Mouse (Mus musculus) G1E-ER4 (cell line): ENCODE results near the gene Nsg2. TPM values are rescaled to one million over a fixed set of nuclear protein-coding genes. Genes with fewer than 3 reads are reported as not detected.

Experiments used
- GATA1 ChIP-seq: IDR thresholded peaks from one replicate; pipeline ENCODE4 v1.8.0; 2012; ENCODE audit warnings: low read length, inconsistent platforms
- polyA plus RNA-seq: library from polyadenylated mRNA; stranded (reverse); fragments of >175 nt; gene quantifications from 2 replicates; pipeline ENCODE4 v1.2.3, GENCODE M21; 2012

Nsg2 gene
- polyA plus RNA-seq, 1 experiment: not detected

DNA sequence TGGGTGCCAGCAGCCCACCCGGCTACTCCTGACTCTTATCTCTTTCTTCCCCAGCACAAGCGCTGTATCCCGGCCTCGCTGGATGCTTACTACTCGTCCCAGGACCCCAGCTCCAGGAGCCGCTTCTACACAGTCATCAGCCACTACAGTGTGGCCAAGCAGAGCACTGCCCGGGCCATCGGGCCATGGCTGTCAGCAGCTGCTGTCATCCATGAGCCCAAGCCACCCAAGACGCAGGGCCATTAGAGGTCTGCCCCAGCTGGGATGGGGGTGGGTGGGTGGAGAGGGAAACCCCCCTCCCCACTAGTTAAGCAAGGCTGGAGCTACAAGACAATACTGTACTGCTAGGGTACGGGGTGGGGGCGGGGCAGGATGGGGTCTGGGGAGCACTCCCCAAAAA, 57.1 kb downstream of the Nsg2 start:
- no peak for TF ChIP-seq GATA1

DNA sequence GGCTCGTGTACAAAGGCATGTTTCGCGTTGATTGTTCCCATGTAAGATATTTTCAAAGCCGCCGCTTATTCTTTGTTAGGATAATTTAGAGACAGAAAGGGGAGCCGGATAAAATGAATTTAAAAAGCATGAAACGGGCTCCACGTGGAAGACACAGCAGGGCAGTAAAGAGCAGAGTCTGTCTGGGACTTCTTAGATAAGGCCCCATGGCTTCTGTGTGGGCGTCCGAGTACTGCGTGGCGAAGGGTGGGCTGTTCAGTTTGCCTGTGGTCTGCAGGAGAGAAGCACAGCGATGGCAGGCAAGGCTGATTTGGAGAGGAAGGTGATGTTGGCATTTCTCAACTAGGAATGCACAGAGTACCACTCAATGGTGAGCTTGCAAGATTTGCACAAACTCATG, 57.6 kb downstream of the Nsg2 start:
- TF ChIP-seq GATA1: no peak

DNA sequence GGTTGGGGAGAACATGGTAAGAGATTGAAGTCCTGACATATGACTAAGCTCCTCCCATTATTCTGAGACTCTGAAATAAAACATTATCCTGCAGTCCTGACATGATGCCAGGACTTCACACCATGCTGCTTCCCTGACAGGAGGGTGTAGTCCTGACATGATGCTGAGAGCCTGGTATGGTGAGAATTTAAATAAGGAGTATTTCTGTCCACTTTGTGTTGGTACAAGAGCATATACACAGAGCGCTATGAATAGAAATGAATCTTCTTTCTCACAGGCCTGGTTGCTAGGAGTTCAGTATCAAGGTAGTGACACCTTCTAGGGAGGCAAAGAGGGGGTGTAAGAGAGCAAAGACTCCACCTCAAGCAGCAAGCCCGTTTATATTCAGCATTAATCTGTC, 60.8 kb downstream of the Nsg2 start:
- TF ChIP-seq GATA1: no peak

DNA sequence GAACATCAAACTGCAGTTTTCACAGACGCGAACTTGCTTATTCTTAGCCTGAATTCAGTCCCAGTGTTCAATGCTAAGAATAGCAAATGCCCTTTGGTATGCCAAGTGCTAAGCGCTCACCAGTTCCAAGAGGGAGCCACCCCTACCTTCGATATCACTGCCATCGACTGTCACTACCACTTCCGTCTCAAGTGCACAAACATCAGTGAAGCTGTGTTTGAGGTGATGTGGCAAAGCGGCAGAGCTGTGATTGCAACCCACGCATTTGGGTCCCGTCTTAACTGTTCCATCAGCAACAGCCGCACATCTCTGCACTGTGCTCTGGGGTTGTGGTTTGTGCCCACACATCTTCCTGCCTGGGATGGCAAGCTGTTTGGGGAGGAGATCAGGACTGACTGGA, 61.6 kb downstream of the Nsg2 start:
- TF ChIP-seq GATA1: no peak

DNA sequence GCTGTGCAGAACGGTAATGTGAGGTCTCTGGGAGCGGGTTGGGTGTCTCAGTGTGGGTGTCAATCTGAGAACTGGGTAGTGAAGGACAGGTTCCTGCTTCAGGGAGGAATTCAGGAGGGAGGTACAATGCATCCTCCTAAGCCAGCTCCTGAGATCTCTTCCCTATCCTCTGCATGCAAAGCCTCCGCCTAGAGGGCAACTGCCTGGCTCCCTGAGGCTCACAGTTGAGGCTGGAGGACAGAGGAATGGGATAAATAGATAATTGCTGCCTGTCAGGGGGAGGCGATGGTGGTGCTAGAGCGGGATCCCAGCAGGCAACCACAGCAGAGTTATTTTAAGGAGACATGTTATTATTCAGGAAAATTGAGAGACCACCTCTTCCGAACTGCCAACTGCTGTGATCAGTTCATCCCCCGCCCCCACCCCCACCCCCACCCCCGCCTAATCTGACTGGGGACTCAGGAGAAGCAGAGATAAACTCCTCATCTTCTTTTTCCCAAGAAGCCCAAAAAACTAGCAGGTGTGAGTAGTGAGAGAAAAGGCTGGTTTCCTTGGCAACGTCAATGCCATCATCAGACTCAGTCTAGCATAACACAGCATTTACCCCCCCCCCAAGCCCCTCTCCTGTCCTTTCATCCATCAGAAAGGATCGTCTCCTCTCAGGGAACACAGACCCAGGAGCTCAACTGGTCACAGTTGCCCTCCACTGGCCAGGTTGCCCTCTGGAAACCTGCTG, 63.7 kb downstream of the Nsg2 start:
- TF ChIP-seq GATA1: no peak

DNA sequence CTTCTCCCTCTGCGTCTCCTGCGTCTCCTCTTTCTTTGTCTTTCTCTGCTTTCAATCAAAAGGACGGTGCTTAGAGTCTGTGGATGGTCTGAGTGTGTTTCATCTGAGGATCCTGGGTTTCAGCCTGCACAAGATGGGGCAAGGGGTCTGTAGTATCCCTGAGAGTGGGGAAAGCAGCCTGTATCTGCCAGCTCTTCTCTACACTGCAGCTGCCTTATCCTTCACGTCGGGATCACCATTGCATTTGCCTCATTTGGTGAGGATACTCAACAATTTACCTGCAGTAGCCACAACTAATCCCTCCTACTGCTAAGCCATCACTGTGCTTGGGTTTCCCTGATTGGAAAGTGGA, 64.2 kb downstream of the Nsg2 start:
- no peak for TF ChIP-seq GATA1

DNA sequence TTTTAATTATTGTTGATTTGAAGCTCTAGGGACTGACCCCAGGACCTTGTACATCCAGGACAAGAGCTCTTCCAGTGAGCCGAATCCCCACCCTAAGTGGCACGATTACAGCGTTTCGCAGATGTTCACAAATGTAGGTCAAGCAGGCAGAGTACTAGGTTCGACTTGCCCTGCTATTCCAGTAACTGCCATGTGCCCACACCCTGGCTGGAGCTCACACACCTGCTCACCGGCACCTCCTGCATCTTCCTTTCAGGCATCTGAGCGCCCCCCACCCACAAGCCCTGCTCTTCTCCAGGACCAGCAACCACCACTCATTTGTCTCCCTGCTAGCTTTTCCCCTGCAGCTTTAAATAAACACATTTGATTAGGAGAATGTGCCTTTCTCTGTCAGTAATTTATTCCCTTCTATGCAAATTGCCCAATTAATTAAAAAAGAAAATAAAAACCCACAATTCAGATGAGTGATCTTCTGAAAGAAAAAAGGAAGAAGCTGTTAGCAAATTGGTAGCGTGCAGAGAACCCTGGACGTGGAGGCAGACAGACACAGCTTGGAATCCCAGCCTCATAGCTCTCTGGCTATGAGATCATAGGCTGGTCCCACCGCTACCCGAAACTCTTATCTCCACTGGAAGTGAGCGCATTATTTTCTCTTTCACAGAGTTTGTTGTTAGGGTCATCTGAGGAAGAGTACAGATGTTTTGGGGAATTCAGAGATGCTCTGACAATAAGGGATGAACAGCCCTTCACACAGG, 68.7 kb downstream of the Nsg2 start:
- no peak for TF ChIP-seq GATA1

DNA sequence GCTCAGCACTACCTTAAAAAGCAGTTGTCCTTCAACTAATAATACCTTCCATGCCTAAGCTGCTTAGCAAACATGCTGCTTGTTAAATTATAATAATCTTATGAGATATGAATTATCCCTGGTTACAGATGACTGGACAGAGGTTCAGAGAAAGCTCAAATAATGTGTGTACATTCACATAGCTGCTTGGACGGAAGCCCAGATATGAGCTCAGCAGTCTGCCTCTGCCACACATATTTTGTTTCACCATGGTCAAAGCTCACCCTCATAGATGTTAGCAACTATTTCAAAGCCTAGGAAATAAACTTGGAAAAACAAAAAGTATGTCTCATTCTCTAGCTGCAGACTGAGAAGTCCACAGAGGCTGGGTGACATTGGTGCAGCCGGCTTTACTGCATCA, 74.9 kb downstream of the Nsg2 start:
- no peak for TF ChIP-seq GATA1

DNA sequence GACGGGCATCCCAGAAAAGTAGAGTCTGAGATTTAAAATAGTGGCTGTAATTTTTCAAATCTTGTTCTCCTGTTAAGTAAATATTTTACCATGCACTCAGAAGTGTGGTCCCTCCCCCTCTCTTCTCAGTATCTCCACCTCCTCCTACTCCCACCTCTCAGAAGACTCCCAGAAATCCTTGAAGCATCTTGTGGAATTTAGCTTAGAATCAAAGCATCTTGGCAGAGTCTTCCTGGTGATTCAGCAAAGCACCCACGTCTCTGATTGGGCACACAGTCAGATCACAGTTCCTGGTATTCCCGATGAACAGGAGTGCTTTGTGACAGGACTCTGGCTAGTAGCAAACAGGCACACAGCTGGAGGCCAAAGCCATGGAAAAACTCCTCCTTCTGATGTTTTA, 83.2 kb downstream of the Nsg2 start:
- no peak for TF ChIP-seq GATA1

DNA sequence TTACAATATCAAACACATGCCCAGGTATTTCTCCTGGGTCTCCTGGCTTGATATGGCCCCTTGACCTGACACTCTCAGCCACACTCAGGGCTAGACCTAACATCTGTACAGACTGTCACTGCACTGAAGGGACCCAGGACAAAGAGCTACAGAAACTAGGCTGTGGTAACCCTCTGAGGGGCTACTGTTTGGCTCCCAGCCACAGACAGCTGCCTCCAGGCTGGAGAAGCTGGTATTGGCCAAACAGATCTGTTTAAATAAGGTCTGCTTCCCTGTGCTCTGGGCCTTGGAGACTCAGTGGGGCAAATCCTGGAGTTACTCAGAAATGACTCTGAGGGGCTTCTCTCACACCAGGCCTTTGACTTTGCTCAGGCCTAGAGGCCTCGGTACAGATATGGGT, 86.3 kb downstream of the Nsg2 start:
- TF ChIP-seq GATA1: no peak

DNA sequence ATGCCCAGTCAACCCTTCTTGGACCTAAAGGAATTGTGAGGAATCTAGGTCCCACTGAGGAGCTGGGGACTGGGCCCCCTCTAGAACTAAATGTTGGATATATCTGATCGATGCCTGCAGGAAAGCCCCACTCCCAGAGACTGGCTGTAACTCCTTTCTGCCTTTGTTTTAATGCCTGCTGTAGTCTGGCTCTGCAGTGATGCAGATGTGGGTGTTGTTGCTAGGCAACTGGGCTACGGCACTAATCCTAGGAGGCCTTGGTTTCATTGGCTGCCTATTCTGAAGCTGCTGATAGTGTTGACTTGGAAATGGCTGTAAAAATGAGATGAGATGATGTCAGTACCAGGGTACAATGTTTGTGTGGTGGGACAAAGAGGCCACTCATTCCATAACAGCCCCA, 87.1 kb downstream of the Nsg2 start:
- TF ChIP-seq GATA1: no peak

DNA sequence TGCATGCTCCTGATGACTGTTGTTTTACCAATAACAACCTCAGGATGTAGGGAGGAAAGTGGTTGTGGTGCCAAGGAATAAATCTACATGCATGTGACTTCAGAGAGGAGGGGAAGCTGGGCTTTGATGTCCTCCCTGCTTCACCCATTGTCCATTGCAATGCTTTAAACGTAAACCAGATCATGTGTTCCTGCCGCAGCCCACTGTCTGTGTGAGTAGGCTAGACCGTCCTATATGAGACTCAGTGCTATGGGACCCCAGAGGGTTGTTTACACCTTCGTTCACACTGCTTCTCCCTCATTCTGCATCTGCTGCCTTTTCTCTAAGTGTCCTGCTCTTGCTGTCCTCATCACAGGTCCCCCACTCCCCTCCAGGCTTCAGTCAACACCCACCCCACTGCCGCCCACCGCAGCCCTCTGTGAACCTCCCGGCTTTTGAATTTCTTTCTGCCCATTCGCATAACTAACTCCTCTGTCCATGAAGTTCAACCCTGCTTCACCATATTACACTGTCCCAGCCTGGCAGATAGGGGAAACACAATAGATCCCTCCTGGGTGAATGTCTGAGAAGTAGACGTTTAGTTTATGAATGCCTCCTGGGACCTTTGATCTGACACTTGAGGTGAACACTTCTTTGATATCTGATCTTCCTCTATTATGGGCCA, 87.6 kb downstream of the Nsg2 start:
- no peak for TF ChIP-seq GATA1

DNA sequence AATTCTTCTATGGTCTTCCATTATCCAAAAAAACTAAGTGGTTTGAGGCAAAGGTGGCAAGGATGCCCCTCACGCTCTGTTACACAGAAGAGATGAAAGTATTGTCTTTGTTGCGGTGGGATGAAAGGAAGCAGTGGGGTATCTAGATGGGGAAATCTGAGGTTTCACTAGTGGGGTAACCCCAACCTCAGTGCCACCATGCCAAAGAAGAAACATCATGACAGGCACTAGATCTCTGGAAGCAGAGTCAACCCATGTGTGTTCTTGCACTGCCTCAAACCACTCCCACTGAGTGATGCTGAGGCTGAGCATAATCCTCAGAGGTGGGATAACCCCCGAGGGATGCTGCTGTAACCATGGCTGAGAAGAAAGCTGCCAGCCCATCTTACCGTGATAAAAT, 95.5 kb downstream of the Nsg2 start:
- TF ChIP-seq GATA1: no peak

DNA sequence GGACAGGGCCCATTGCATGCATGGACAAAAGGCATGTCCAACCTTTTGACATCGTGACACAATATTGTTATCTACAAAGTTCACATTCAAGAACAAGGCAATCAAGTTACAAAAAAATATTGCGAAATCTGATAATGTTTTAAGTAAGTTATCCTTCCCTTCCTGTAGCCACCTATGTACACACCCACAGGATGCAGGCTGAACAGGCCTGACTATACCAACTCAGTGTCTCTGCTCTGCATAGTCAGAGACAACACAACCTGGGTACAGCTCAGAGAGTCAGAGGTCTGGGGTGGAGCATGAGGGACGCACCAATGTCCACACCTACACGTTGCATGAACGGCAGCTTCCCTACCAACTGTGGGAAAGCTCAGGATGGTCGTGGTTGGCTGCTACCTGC, 96.1 kb downstream of the Nsg2 start:
- no peak for TF ChIP-seq GATA1

DNA sequence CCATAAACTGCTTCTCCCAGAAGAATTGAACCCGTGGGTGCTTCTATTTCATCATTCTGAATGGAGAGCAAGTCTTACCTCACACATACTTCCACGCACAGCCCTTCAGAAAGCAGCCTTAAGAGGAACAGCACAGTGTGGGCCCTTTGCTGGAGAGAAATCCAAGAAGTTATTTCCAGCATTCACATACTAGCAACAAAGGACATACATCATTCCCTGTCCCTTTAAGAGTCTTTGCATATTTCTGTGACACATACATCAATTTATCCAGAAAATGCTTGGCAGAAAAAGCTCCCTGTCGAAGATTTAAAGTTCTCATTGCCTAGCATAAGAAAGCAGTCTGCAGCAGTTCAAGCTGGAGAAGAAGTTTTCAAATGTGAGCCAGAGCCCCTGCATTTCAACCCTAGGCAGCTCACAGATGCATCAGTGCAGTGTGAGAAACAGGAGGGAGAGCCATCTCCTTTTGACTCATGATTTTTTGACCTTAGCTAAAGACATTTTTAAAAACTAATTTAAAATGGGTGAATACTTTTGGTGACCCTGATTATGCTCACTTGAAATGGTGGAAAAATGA, 100.9 kb downstream of the Nsg2 start:
- TF ChIP-seq GATA1: no peak

DNA sequence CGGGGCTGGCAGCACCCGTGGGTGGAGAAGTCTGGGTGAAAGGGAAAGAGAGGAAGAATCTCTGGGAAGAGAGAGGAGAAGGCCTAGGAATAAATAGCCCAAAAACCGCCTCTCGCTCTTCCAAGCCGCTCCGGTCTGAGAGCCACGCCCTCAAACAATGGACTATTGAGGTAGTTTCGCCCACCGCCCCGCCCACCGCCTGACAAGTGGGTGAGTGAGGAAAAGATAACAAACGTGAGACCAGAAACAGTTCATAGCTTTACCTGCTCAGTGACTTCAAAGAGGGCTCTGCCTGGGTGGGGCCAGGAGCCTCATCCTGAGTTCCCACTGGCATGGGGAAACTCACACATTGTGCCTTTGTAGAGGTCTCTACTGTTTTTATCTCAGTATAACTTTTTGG, 102.7 kb downstream of the Nsg2 start:
- TF ChIP-seq GATA1: no peak
